Mouse (Mus musculus): ENCODE measurements at regions not wholly inside any gene's neighbourhood (a gene's known extent, or its start where the extent isn't known, plus 50 kb on each side); places are given as distances from the start of the nearest gene placed in this dataset.

DNA sequence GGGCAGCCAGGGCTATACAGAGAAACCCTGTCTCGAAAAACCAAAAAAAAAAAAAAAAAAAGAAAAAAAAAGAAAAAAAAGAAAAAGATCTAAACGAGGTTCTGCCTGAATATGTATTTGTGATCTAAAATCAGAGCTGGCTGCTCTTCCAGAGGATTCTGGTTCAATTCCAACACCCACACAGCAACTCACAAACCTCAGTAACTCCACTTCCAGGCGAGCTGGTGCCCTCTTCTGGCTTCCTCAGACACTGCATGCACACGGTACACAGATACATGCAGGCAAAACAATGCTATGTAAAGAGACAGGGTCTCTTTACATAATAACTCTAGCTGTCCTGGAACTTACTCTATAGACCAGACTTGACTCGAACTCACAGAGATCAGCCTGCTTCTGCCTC is 114.8 kb downstream of the Zfp281 start:
- peak; percentile 82; the same call in 1 of the 2 replicates for TF ChIP-seq CTCF (IDR thresholded peaks at IDR 0.05; ENCODE audit: borderline replicate concordance, insufficient read depth, low read length)
- no peak for TF ChIP-seq POLR2A (IDR thresholded peaks at IDR 0.05; ENCODE audit: low read depth, low read length)
